Mouse (Mus musculus): ENCODE measurements around the gene Naa16. TPM values are rescaled to one million over a fixed set of nuclear protein-coding genes. Genes with fewer than 3 reads are reported as not detected.
A peak's percentile ranks its signal among the peaks of the same experiment; 100 is the strongest.
"Not testable (repeated sequence)": the region's sequence is repeated elsewhere in the genome, so short reads cannot be mapped to it uniquely, and the experiment has no call there.

The Naa16 gene
- 1.7 and 2.1 TPM in 2 replicates for polyA plus RNA-seq (2012; rRNA removed)

DNA sequence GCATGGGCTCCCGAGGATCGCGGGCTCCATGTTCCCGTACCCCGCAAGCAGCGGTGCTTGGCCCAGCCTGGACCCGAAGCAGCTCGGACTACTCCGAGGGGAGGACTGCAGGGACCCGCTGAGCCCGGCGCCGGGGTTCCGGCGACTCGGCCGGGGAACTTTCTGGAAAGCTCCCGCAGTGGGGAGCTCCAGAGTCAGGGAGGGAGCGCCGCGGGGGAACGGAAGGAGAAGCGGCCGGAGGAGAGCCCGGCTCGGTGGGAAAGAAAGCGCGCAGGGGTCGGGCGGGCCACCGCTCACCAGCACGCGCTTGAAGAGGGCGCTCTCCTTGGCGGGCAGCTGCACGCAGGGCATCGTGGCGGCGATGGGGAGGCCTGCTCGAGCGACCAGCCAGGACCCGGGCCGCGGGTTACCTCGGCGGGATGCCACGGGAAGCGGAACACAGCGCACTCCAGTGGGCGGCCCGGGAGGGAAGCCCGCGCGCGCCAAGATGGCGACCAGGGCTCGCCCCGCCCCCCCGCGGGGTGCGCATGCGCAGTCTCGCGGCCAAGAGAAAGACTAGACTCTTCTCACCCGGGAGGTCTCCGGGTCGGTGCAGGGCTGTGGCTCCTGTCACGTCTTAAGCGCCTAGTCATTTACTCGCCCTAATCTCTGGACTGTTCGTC lies at the start of gene Naa16:
Gene Naa16, minus strand, starts transcription at position 514 of the 662 bp plus-strand sequence.
- Histone ChIP-seq H3K4me1 (ENCODE audit: control insufficient read depth, insufficient read depth, low read length) (no peaks in the 10 kb centered on the region; the same call in 1 of the 2 replicates), H3K36me3 (ENCODE audit: control insufficient read depth, insufficient read depth, low read length) (no peaks in the 10 kb centered on the region), H3K27ac (ENCODE audit: control insufficient read depth, insufficient read depth, low read depth, low read length) (peak within 1 kb of the TSS; percentile 73), H3K4me3 (ENCODE audit: control insufficient read depth, low read depth, low read length) (peak within 1 kb of the TSS; percentile 88), H3K27me3 (ENCODE audit: control insufficient read depth, insufficient read depth, low read length) (no peaks in the 10 kb centered on the region)
- peak; percentile 76 for TF ChIP-seq POLR2A (IDR thresholded peaks at IDR 0.05; ENCODE audit: control insufficient read depth, low read depth, low read length)
- TF ChIP-seq CTCF (IDR thresholded peaks at IDR 0.05; ENCODE audit: control insufficient read depth, insufficient read depth, insufficient replicate concordance, low read depth, low read length), result no peak

DNA sequence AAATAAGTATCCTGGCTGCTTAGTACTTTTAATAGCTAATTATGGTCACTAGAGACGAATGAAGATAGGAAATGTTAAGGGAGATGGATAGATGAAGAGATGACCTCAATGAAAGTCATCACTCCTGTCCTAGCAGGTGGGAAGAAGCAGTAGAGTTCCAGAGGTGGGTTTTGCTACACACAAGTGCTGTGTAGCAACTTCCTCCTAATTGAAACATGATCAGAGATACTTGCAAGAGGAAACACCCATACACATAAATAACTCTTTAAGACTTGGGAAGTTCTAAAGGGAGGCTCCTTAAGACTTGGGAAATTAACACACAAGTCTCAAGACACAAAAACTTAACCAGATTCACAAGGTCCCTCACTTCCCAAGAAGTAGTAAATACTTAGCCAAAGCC lies 43.5 kb upstream of the Naa16 start:
- no peak overlapping the region for H3K27ac ChIP-seq (ENCODE audit: control insufficient read depth, insufficient read depth, low read depth, low read length)
- H3K36me3 ChIP-seq (ENCODE audit: control insufficient read depth, insufficient read depth, low read length), result no peaks in the 10 kb centered on the region
- H3K4me3 ChIP-seq (ENCODE audit: control insufficient read depth, low read depth, low read length), result no peak overlapping the region
- no peaks in the 10 kb centered on the region for H3K4me1 ChIP-seq (ENCODE audit: control insufficient read depth, insufficient read depth, low read length)
- TF ChIP-seq CTCF (IDR thresholded peaks at IDR 0.05; ENCODE audit: control insufficient read depth, insufficient read depth, insufficient replicate concordance, low read depth, low read length) (no peak), POLR2A (IDR thresholded peaks at IDR 0.05; ENCODE audit: control insufficient read depth, low read depth, low read length) (no peak)
- no peaks in the 10 kb centered on the region for H3K27me3 ChIP-seq (ENCODE audit: control insufficient read depth, insufficient read depth, low read length)

DNA sequence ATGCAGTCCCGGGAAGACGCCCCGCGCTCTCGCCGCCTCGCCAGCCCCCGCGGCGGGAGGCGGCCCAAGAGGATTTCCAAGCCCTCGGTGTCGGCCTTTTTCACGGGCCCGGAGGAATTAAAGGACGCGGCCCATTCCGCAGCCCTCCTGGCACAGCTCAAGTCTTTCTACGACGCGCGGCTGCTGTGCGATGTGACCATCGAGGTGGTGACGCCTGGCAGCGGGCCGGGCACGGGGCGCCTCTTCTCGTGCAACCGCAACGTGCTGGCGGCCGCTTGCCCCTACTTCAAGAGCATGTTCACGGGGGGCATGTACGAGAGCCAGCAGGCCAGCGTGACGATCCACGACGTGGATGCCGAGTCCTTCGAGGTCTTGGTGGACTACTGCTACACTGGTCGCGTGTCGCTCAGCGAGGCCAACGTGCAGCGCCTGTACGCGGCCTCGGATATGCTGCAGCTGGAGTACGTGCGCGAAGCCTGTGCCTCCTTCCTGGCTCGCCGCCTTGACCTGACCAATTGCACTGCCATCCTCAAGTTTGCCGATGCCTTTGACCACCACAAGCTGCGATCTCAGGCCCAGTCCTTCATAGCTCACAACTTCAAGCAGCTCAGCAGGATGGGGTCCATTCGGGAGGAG lies 36.3 kb upstream of the Naa16 start:
- not testable (repeated sequence) for H3K27me3 ChIP-seq (ENCODE audit: control insufficient read depth, insufficient read depth, low read length); H3K36me3 ChIP-seq (ENCODE audit: control insufficient read depth, insufficient read depth, low read length); H3K4me1 ChIP-seq (ENCODE audit: control insufficient read depth, insufficient read depth, low read length)
- Histone ChIP-seq H3K27ac (ENCODE audit: control insufficient read depth, insufficient read depth, low read depth, low read length) (peak overlapping the region; percentile 72), H3K4me3 (ENCODE audit: control insufficient read depth, low read depth, low read length) (peak overlapping the region; percentile 83)

DNA sequence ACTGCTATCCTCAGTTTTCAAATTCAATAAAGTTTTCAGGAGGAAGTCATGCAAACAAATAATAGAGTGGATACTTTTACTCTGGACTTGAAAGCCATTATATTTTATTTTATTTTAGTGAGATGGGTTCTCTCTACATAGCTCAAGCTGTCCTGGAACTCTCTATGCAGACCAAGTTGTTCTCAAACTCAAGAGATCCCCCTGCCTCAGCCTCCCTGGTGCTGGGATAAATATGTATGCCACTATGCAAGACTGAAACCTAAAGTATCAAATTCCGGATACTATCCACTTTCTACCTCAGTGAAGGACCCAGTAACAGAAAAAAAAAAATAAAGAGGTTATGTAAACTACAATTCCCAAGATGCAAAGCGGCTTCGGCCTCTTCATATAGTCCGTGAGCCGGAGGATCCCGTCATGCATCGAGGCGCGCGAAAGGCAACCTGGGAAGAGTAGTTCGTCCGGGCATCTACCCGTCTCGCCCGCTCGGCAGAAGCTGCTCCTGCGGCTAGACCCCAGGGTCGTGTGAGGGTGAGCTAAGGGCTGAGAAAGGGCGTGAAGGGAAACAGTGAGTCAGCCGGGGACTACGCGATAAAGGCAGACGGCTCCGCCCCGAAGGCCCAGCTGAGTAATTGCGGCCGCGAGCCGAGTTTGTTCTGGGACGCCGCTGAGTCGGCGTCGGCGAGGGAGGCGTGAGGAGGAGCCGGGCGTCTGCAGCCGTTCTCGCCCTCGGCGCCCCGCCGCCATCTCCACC lies 35.6 kb upstream of the Naa16 start, which contains the start of gene Kbtbd7:
Gene Kbtbd7, plus strand, starts transcription at position 533 of the 751 bp plus-strand sequence.
- peak within 1 kb of the TSS; percentile 83 for H3K4me3 ChIP-seq (ENCODE audit: control insufficient read depth, low read depth, low read length)
- no peak for TF ChIP-seq CTCF (IDR thresholded peaks at IDR 0.05; ENCODE audit: control insufficient read depth, insufficient read depth, insufficient replicate concordance, low read depth, low read length)
- peak; percentile 95 for TF ChIP-seq POLR2A (IDR thresholded peaks at IDR 0.05; ENCODE audit: control insufficient read depth, low read depth, low read length)
- H3K36me3 ChIP-seq (ENCODE audit: control insufficient read depth, insufficient read depth, low read length), result no peaks in the 10 kb centered on the region
- H3K4me1 ChIP-seq (ENCODE audit: control insufficient read depth, insufficient read depth, low read length), result no peaks in the 10 kb centered on the region; the same call in 1 of the 2 replicates
- no peaks in the 10 kb centered on the region for H3K27me3 ChIP-seq (ENCODE audit: control insufficient read depth, insufficient read depth, low read length)
- H3K27ac ChIP-seq (ENCODE audit: control insufficient read depth, insufficient read depth, low read depth, low read length), result peak within 1 kb of the TSS; percentile 72

DNA sequence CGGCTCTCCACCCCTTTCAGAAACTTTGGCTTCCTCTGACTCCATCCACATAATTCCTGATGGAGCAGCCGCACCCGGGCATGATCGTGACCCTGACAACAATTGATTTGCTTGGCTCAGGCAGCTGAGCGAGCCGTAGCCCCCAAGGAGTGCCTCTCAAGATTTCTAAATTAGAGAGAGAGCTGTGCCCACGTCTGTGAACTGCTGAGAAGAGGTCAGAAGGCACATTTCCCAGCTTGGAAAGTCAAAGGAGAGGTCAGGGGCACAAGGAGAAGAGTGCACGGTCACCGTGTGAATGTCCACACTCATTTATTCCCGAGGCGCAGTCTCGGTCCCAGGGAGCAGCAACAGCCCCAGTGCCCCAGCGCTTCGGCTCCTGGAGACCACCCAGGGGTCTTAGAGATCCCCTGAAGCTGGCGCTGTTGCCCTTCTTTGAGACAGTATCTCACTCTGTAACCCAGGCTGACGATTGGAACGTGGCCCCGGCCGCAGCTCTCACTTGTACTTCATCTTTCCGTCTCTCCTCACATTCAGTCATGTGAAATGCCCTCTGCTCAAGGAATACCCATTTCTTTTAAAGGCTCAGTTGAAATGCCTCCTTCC lies 29.6 kb upstream of the Naa16 start:
- Histone ChIP-seq H3K4me3 (ENCODE audit: control insufficient read depth, low read depth, low read length) (peak overlapping the region; percentile 26; the same call in 1 of the 2 replicates), H3K27ac (ENCODE audit: control insufficient read depth, insufficient read depth, low read depth, low read length) (no peak overlapping the region)
- TF ChIP-seq POLR2A (IDR thresholded peaks at IDR 0.05; ENCODE audit: control insufficient read depth, low read depth, low read length) (no peak), CTCF (IDR thresholded peaks at IDR 0.05; ENCODE audit: control insufficient read depth, insufficient read depth, insufficient replicate concordance, low read depth, low read length) (no peak)

DNA sequence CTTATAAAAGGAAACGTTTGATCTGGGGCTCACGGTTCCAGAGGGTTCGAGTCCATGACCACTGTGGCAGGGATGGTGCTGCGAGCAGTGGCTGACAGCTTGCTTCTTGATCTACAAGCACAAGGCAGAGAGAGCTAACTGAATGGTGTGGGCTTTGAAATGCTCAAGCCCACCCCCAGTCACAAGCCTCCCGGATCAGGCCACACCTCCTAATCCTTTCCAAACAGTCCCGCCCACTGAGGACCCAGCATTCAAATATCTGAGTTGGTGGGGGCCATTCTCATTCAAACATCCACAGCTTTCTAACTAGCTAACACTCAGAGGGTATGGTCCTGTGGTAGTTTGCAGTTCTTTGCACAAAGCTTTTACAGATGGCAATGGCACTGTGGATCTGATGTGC lies 22.5 kb upstream of the Naa16 start:
- Histone ChIP-seq H3K27ac (ENCODE audit: control insufficient read depth, insufficient read depth, low read depth, low read length) (no peak overlapping the region), H3K36me3 (ENCODE audit: control insufficient read depth, insufficient read depth, low read length) (peaks cover 1% of the 10 kb centered on the region; the same call in 1 of the 2 replicates), H3K4me3 (ENCODE audit: control insufficient read depth, low read depth, low read length) (no peak overlapping the region), H3K4me1 (ENCODE audit: control insufficient read depth, insufficient read depth, low read length) (no peaks in the 10 kb centered on the region), H3K27me3 (ENCODE audit: control insufficient read depth, insufficient read depth, low read length) (no peaks in the 10 kb centered on the region)
- TF ChIP-seq CTCF (IDR thresholded peaks at IDR 0.05; ENCODE audit: control insufficient read depth, insufficient read depth, insufficient replicate concordance, low read depth, low read length), result no peak
- TF ChIP-seq POLR2A (IDR thresholded peaks at IDR 0.05; ENCODE audit: control insufficient read depth, low read depth, low read length), result no peak

More for the DNA sequence above, 29.6 kb upstream of the Naa16 start:
- Histone ChIP-seq H3K4me1 (ENCODE audit: control insufficient read depth, insufficient read depth, low read length) (no peaks in the 10 kb centered on the region; the same call in none of the 2 replicates), H3K36me3 (ENCODE audit: control insufficient read depth, insufficient read depth, low read length) (peaks cover 1% of the 10 kb centered on the region; the same call in 1 of the 2 replicates), H3K27me3 (ENCODE audit: control insufficient read depth, insufficient read depth, low read length) (no peaks in the 10 kb centered on the region)

DNA sequence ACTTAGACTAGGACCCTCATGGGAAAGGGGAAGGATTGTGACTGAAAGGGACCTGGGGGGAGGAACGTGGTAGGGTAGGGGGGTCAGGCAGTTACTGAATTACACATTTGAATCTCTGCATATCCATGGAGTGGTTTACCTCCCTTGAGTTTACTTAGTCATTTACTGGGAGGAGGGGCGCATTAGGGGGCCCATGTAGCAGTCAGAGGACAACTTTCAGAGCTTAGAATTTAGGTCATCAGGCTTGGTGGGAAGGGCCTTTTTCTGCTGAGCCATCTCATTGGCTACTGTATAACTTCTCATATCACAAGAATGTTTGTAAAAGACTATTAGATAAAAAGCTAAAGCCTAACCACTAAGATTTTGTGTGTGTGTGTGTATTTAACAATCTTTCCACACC lies 20.1 kb upstream of the Naa16 start:
- Histone ChIP-seq H3K27ac (ENCODE audit: control insufficient read depth, insufficient read depth, low read depth, low read length) (no peak overlapping the region), H3K4me1 (ENCODE audit: control insufficient read depth, insufficient read depth, low read length) (no peaks in the 10 kb centered on the region), H3K36me3 (ENCODE audit: control insufficient read depth, insufficient read depth, low read length) (peaks cover 1% of the 10 kb centered on the region; the same call in 1 of the 2 replicates), H3K4me3 (ENCODE audit: control insufficient read depth, low read depth, low read length) (no peak overlapping the region), H3K27me3 (ENCODE audit: control insufficient read depth, insufficient read depth, low read length) (no peaks in the 10 kb centered on the region)
- TF ChIP-seq POLR2A (IDR thresholded peaks at IDR 0.05; ENCODE audit: control insufficient read depth, low read depth, low read length) (no peak), CTCF (IDR thresholded peaks at IDR 0.05; ENCODE audit: control insufficient read depth, insufficient read depth, insufficient replicate concordance, low read depth, low read length) (no peak)

Data from testis, adult 2 months (tissue).